Mouse (Mus musculus): ENCODE measurements around the gene Foxp4. TPM values are rescaled to one million over a fixed set of nuclear protein-coding genes. Genes with fewer than 3 reads are reported as not detected.

Foxp4 gene
- polyA plus RNA-seq, 1 experiment from 2014 or later, result 24.3 TPM

DNA sequence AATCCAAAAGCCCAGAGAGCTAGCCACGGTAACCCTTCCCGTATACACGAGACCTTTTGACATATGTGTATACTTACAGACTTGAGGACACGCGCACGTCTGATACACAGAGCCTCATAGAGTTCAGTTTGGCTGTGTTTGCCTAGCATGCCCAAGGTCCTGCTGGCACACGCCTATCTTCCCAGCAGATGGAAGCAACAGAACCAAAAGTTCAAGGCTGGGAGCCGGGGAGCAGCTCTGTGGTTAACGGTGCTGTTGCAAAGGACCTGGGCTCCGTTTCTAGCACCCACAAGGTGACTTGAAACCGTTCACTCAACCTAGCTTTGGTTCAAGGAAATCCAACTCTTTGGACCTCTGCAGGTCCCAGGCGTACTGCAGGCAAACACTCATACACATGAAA lies 25.0 kb upstream of the Foxp4 start:
- Histone ChIP-seq H3K27ac (no peak overlapping the region), H3K4me1 (peaks cover 41% of the 10 kb centered on the region), H3K9me3 (no peaks in the 10 kb centered on the region), H3K4me2 (no peak overlapping the region), H3K4me3 (replicated peaks) (no peak overlapping the region), H3K27me3 (peaks cover 48% of the 10 kb centered on the region), H3K36me3 (replicated peaks) (no peaks in the 10 kb centered on the region), H3K9ac (no peak overlapping the region)
- no peak for ATAC-seq (ENCODE audit: low FRiP score)
- 95% methylated on average over 12 of the region's 12 CpGs for WGBS

DNA sequence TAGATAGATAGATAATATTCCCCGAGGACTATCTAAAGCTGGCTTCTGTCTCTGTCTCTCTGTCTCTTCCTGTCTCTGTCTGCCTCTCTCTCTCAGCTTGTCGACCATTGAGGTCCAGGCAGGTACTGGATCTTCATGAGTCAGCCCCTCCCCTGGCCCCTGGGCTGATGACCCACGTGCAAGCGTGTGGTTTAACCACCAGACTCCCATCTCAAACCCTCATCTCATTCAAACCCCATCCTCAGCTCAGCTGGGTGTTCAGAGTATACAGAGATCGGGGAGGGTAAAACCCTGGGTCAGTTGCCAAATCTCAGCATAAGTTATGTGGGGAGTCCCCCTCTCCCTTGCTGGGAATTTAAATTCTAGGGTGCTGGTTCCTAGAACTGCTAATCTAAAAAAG lies 24.3 kb upstream of the Foxp4 start:
- Histone ChIP-seq H3K27ac (no peak overlapping the region), H3K27me3 (peaks cover 41% of the 10 kb centered on the region), H3K9me3 (no peaks in the 10 kb centered on the region), H3K4me3 (replicated peaks) (no peak overlapping the region), H3K36me3 (replicated peaks) (no peaks in the 10 kb centered on the region), H3K9ac (no peak overlapping the region), H3K4me2 (no peak overlapping the region), H3K4me1 (peaks cover 41% of the 10 kb centered on the region)
- 76% methylated on average over 5 of the region's 5 CpGs for WGBS
- ATAC-seq (ENCODE audit: low FRiP score), result no peak

DNA sequence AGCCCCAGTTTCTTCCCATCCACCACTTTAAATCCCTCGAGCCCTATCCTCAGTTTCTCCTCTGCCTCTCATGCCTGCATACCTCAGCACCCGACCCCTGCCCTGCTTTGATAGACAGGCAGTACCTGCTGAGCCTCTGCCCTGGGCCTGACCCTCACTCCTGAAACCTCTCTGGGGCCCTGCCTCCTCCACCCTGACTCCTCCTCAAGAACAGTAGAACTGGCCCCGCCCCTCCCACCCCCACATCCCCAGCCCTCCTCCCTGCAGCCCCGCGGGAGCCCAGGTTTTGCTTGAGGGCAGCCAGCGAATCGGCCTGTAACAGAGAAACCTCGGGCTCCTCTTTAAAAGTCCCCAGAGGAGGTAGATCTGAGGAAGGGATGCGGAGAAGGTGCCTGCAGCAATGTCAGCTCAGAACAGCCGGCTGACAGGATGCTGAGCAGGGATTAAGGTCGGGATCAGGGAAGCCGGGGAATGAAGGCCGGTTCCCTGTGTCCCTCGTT lies 22.5 kb upstream of the Foxp4 start:
- H3K4me2 ChIP-seq, result peak overlapping the region; percentile 24
- 0 out of 2 replicates have a peak overlapping the region, but pooled peaks have one; percentile 12 for H3K9ac ChIP-seq
- no peaks in the 10 kb centered on the region for H3K9me3 ChIP-seq
- WGBS, result 3% methylated on average over 14 of the region's 14 CpGs
- peaks cover 27% of the 10 kb centered on the region for H3K4me1 ChIP-seq
- H3K27me3 ChIP-seq, result peaks cover 25% of the 10 kb centered on the region
- H3K27ac ChIP-seq, result 0 out of 2 replicates have a peak overlapping the region, but pooled peaks have one; percentile 3
- no peak for ATAC-seq (ENCODE audit: low FRiP score)
- H3K36me3 ChIP-seq (replicated peaks), result no peaks in the 10 kb centered on the region
- no peak overlapping the region for H3K4me3 ChIP-seq (replicated peaks)

DNA sequence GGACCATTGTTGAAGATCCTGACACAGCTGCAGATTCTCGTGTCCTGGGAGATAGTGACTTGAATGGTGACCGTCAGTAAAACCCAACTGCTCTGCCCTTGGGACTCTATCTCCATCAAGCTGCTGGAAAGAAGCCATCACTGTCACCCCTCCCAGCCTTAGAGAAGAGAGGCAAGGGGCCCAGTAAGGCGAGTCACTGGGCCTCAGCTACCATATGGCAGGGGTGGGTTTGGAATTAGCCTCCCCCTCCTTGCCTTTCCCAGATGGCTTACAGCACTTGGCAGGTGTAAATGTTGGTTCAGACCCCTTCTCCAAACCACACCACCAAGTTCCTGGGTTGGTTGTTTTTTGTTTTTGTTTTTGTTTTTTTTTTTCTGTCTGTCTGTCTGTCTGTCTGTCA lies 21.7 kb upstream of the Foxp4 start:
- Histone ChIP-seq H3K27ac (no peak overlapping the region), H3K4me1 (peaks cover 18% of the 10 kb centered on the region), H3K9ac (no peak overlapping the region), H3K9me3 (no peaks in the 10 kb centered on the region), H3K4me2 (no peak overlapping the region), H3K27me3 (peaks cover 22% of the 10 kb centered on the region), H3K4me3 (replicated peaks) (no peak overlapping the region), H3K36me3 (replicated peaks) (no peaks in the 10 kb centered on the region)
- WGBS, result 73% methylated on average over 3 of the region's 3 CpGs
- no peak for ATAC-seq (ENCODE audit: low FRiP score)

DNA sequence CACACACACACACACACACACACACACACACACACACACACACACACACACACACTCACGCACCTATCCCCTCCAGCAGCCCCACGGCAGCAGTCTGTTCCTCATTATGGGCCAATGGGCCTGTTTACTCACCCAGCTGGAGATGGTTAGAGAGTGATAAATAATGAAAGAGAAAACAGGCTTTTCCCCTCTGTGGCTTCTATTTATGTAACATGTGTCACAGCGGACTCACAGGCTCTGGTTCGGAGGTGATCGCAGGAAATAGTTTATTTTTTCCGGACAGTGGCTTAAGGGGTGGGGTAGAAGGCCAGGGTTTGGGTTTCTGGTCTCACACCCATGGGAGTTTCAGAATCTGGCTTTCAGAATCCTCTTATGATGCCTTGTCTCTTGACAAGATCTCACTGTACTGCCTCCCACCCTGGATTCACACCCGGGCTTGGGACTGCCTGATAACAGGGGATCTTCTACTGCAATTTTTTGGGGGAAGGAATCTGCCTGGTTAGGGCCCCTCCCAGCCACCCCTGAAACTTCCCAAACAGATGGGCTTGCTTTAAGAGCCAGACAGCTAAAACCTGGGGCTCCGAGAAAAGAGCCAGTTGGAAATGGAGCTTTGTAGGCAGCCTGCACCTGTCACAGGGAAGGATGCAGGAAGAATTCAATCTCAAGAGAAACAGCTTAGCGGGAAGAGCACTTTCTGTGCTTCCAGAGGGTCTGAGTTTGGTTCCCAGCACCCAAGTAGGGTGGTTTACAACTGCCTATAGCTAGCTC lies 18.8 kb upstream of the Foxp4 start:
- H3K36me3 ChIP-seq (replicated peaks), result no peaks in the 10 kb centered on the region
- peaks cover 14% of the 10 kb centered on the region for H3K4me1 ChIP-seq
- H3K9ac ChIP-seq, result no peak overlapping the region
- no peak overlapping the region for H3K27ac ChIP-seq
- H3K27me3 ChIP-seq, result peaks cover 26% of the 10 kb centered on the region
- no peak overlapping the region for H3K4me2 ChIP-seq
- no peak overlapping the region for H3K4me3 ChIP-seq (replicated peaks)
- 75% methylated on average over 9 of the region's 9 CpGs for WGBS
- no peaks in the 10 kb centered on the region for H3K9me3 ChIP-seq
- ATAC-seq (ENCODE audit: low FRiP score), result no peak

DNA sequence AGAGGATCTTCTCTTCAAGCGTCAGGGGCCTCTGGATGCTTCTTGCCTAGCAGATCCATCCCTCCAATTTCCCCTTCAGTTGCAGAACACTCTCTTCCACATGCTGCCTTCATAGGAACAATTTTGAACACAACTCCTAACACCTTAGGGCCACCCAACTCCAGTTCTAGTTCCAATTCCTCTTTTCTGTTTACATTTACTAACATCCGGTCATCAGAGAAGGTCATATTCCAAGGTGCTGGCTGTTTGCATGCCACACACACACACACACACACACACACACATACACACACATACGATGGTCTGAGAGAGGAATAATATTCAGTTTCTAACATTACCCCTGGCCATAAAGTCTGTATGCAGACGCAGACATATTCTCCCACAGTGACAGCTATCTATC lies 17.6 kb upstream of the Foxp4 start:
- 88% methylated on average over 4 of the region's 4 CpGs for WGBS
- no peak for ATAC-seq (ENCODE audit: low FRiP score)
- Histone ChIP-seq H3K4me1 (peaks cover 15% of the 10 kb centered on the region), H3K9me3 (no peaks in the 10 kb centered on the region), H3K4me2 (no peak overlapping the region), H3K4me3 (replicated peaks) (no peak overlapping the region), H3K9ac (no peak overlapping the region), H3K36me3 (replicated peaks) (no peaks in the 10 kb centered on the region), H3K27me3 (peaks cover 19% of the 10 kb centered on the region), H3K27ac (no peak overlapping the region)

DNA sequence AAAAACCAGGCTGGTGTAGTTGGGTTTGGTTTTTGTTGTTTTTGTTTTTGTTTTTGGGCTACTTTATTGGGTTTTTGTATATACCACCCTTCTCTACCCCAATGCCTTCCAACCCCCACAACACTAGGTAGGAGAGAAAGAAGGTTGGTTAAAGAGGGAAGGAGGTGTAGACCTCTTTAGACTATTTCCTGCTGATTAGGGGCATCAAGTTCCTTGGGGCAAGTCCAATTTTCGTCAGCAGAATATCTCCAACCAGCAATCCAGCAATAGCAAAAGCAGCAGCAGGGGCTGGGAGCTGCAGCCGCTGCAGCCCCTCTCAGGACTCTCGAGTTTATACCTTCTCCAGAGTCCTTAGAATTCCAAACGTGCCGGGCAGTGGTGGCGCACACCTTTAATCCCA lies 14.4 kb upstream of the Foxp4 start:
- WGBS, result 81% methylated on average over 6 of the region's 6 CpGs
- Histone ChIP-seq H3K36me3 (replicated peaks) (no peaks in the 10 kb centered on the region), H3K4me1 (peaks cover 10% of the 10 kb centered on the region), H3K9me3 (no peaks in the 10 kb centered on the region), H3K4me3 (replicated peaks) (no peak overlapping the region), H3K4me2 (no peak overlapping the region), H3K27me3 (peaks cover 12% of the 10 kb centered on the region), H3K9ac (no peak overlapping the region), H3K27ac (no peak overlapping the region)
- no peak for ATAC-seq (ENCODE audit: low FRiP score)

DNA sequence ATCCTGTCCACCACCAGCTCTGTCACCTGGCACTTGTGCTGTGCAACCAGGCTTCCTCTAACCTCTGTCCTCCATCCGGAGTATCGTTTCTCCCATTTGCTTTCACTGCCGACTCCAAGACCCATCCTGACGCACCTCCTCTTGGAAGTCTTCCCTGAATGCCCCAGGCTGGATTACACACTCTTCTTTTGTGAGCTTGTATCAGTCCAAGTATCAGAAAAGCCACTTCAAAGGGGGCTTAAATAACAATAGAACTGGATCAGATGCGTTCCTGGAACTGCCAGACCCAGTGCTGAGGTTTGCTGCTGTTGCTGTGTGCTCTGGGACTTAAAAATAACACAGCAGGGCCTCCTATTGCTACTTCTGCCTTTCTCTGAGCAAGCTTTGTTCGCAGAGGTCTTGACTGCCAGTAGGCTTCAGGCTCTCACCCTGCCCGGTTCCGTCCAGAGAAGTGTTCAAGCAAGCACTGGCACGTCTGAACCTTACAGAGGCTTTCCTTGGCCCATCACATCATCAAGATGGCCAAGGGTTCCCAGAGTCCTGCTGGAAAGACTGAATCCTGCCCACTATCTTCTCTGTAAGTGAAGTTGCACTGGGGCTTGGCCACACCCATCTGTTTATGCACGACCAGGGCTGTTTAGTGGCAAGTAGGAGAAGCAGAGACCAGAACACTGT lies 13.6 kb upstream of the Foxp4 start:
- H3K9me3 ChIP-seq, result no peaks in the 10 kb centered on the region
- H3K4me1 ChIP-seq, result peaks cover 10% of the 10 kb centered on the region
- ATAC-seq (ENCODE audit: low FRiP score), result no peak
- H3K4me3 ChIP-seq (replicated peaks), result no peak overlapping the region
- H3K27me3 ChIP-seq, result peaks cover 12% of the 10 kb centered on the region
- H3K4me2 ChIP-seq, result no peak overlapping the region
- H3K27ac ChIP-seq, result no peak overlapping the region
- WGBS, result 19% methylated on average over 10 of the region's 10 CpGs
- no peak overlapping the region for H3K9ac ChIP-seq
- no peaks in the 10 kb centered on the region for H3K36me3 ChIP-seq (replicated peaks)

DNA sequence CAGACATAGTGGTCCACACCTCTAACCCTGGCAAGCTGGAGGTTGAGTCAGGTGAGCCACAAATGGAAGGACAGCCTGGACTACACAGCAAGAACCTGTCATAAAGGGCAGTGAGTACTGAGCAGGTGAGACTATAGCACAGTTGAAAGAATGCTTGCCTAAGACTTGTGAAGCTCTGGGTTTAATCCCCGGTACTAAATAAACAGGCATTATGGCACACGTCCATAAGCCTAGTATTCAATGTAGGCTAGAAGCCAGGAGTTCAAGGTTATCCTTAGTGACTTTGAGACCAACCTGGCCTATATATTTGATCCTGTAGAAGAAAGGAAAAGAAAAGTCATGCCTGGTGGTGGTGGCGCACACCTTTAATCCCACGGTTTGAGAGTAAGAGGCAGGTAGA lies 12.1 kb upstream of the Foxp4 start:
- H3K4me1 ChIP-seq, result peaks cover 10% of the 10 kb centered on the region
- H3K27me3 ChIP-seq, result peaks cover 13% of the 10 kb centered on the region
- no peak for ATAC-seq (ENCODE audit: low FRiP score)
- 90% methylated on average over 4 of the region's 4 CpGs for WGBS
- no peaks in the 10 kb centered on the region for H3K9me3 ChIP-seq
- no peak overlapping the region for H3K27ac ChIP-seq
- H3K9ac ChIP-seq, result no peak overlapping the region
- H3K4me3 ChIP-seq (replicated peaks), result no peak overlapping the region
- H3K4me2 ChIP-seq, result no peak overlapping the region
- no peaks in the 10 kb centered on the region for H3K36me3 ChIP-seq (replicated peaks)

DNA sequence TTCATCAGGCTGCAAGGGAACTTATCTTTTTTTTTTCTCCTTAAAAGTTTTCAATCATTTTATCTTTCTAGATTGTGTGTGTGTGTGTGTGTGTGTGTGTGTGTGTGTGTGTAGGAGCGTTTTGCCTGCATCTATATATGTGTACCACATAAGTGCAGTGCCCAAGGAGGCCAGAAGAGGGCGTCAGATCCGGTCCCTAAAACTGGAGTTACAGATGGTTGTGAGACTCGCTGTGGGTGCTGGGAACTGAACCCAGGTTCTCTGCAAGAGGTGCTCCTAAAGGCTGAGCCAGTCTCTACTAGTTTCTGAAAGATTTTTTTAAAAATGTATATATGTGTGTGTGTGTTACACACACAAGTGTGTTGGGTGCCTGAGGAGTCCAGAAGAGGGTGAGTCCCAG lies 5.0 kb upstream of the Foxp4 start:
- Histone ChIP-seq H3K9me3 (0 out of 2 replicates have a peak, but pooled peaks cover 3% of the 10 kb centered on the region), H3K36me3 (replicated peaks) (no peaks in the 10 kb centered on the region), H3K4me3 (replicated peaks) (no peak overlapping the region), H3K27me3 (peaks cover 22% of the 10 kb centered on the region; the same call in 1 of the 2 replicates), H3K9ac (no peak overlapping the region), H3K4me2 (no peak overlapping the region), H3K27ac (no peak overlapping the region), H3K4me1 (peaks cover 20% of the 10 kb centered on the region)
- WGBS, result 86% methylated on average over 4 of the region's 4 CpGs
- ATAC-seq (ENCODE audit: low FRiP score), result no peak

DNA sequence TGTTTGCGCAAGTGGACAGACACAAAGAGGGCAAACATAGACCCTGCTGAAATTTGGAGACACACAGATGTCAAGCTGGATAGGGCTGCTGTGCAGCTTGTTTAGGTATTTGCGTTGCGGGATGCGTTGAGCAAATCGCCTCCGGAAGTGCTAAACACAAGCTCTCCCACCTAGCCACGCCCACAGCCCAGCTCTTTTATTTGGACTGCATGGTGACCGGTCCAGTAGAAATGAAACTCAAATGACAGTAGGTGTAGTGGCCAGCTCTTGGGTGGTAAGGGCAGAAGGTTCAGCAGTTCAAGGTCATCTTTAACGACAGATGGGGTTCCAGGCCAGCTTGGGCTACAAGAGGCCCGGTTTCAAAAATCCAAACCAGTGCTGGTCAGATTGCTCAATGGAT lies 1.5 kb upstream of the Foxp4 start:
- Histone ChIP-seq H3K27ac (no peak overlapping the region), H3K36me3 (replicated peaks) (no peaks in the 10 kb centered on the region), H3K27me3 (peaks cover 33% of the 10 kb centered on the region), H3K4me2 (peak overlapping the region; percentile 76), H3K4me1 (peaks cover 47% of the 10 kb centered on the region), H3K9ac (no peak overlapping the region; the same call in 1 of the 2 replicates), H3K9me3 (0 out of 2 replicates have a peak, but pooled peaks cover 3% of the 10 kb centered on the region), H3K4me3 (replicated peaks) (no peak overlapping the region; the same call in 1 of the 2 replicates)
- WGBS, result 18% methylated on average over 10 of the region's 10 CpGs
- ATAC-seq (ENCODE audit: low FRiP score), result no peak

DNA sequence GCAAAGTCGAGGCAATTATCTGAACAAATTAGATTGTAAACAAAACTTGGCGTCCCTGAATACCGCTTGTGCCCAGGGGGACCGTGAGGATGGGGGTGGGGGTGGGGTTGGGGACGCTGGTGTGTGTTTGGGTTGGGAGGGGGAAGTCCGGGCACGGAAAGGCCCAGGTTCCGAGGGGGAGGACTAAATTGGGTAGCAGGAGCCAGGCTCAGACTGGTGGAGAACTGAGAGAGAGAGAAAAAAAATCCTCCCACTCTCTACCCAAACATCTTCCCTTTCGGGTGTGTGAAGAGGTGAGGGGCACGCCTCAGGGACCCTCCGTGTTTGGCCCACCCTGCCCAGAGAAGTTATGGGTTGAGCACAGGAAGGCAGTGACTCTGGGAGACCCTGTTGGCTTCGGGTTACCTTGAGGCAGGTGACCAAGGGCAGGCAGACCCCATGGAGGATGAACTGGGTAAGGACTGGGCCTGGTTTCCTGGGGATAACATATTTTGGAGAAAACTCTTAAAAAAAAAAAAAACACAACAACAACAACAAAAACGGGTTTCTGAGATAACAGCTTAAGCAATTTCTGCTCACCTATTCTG lies 988 bp upstream of the Foxp4 start:
- ATAC-seq (ENCODE audit: low FRiP score), result no peak
- peak overlapping the region; percentile 96 for H3K27ac ChIP-seq
- H3K4me3 ChIP-seq (replicated peaks), result peak overlapping the region; percentile 90
- WGBS, result 1% methylated on average over 13 of the region's 13 CpGs
- peak overlapping the region; percentile 76 for H3K4me2 ChIP-seq
- no peaks in the 10 kb centered on the region for H3K36me3 ChIP-seq (replicated peaks)
- H3K9ac ChIP-seq, result peak overlapping the region; percentile 98
- H3K27me3 ChIP-seq, result peaks cover 35% of the 10 kb centered on the region
- peaks cover 52% of the 10 kb centered on the region for H3K4me1 ChIP-seq
- 0 out of 2 replicates have a peak, but pooled peaks cover 3% of the 10 kb centered on the region for H3K9me3 ChIP-seq
